Mouse (Mus musculus) lung, adult 2 months (tissue): ENCODE data around the gene Sap18b.

ENCODE experiments used
- CTCF ChIP-seq: fragments of 200-500 bp; IDR thresholded peaks from 2 replicates; pipeline ENCODE4 v1.5.1; 2011; ENCODE audit warnings: mild to moderate bottlenecking, low read length, control low read depth; ENCODE audit not compliant: insufficient read depth
- POLR2A ChIP-seq: fragments of 200-500 bp; IDR thresholded peaks from 2 replicates; pipeline ENCODE4 v1.6.1; 2011; ENCODE audit warnings: low read depth, mild to moderate bottlenecking, control low read depth, low read length, borderline replicate concordance; ENCODE audit errors: extremely low read depth

- TF ChIP-seq CTCF (no peak), POLR2A (no peak)
Measured at GRCm38 (mm10) chr8:95848061-95848551, 23.0 kb downstream of the Sap18b start.
